Mouse (Mus musculus) bone marrow macrophage, adult 2 months (primary cell): Measurements from ENCODE around the gene Calhm5. TPM values are rescaled to one million over a fixed set of nuclear protein-coding genes. Genes with fewer than 3 reads are reported as not detected.

Source experiments
- H3K27ac ChIP-seq: 2 replicates; pipeline ENCODE4 v1.5.1; 2012; ENCODE audit warnings: low read depth, low read length; ENCODE audit not compliant: insufficient read depth
- H3K4me1 ChIP-seq: 2 replicates; pipeline ENCODE4 v1.6.1; 2012; ENCODE audit warnings: low read length; ENCODE audit not compliant: control insufficient read depth, insufficient read depth
- H3K4me3 ChIP-seq: 2 replicates; pipeline ENCODE4 v1.5.1; 2012; ENCODE audit warnings: mild to moderate bottlenecking, low read length, moderate library complexity; ENCODE audit not compliant: insufficient read depth
- CTCF ChIP-seq: IDR thresholded peaks from 2 replicates; pipeline ENCODE4 v1.5.1; 2012; ENCODE audit warnings: low read depth, mild to moderate bottlenecking, low read length, moderate library complexity
- POLR2A ChIP-seq: IDR thresholded peaks from 2 replicates; pipeline ENCODE4 v1.6.1; 2012; ENCODE audit warnings: mild to moderate bottlenecking, low read depth, low read length, borderline replicate concordance
- polyA plus RNA-seq: library from polyadenylated mRNA; stranded (reverse); fragments of >200 nt; gene quantifications from 2 replicates; pipeline ENCODE4 v1.2.4, GENCODE M21; 2012; ENCODE audit not compliant: missing spikeins, insufficient read depth, insufficient read length

The Calhm5 gene
- polyA plus RNA-seq, 1 experiment = not detected

DNA sequence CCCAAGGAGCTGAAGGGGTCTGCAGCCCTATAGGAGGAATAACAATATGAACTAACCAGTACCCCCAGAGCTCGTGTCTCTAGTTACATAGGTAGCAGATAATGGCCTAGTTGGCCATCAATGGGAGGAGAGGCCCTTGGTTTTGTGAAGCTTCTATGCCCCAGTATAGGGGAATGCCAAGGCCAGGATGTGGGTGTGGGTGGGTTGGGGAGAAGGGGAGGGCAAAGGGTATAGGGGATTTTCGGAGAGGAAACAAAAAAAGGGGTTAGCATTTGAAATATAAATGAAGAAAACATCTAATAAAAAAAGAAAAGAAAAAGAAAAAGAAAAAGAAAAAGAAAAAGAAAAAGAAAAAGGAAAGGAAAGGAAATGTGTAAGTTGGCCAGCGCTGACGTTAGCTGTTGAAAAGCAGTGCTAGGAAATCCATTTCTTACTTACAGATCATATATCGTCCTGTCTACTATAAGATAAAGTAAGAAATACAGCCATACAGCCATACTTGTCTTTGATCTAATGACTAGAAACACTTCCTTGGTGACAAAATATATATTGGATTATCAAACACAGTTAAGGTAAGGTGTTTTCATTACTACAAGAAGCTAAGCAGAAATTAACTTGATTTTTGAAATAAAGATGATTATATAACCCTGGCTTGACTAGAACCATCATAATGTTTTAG lies 21.7 kb downstream of the Calhm5 start:
- Histone ChIP-seq H3K27ac (no peak overlapping the region), H3K4me3 (no peak overlapping the region), H3K4me1 (0 out of 2 replicates have a peak, but pooled peaks cover 2% of the 10 kb centered on the region)
- no peak for TF ChIP-seq POLR2A
- no peak for TF ChIP-seq CTCF

DNA sequence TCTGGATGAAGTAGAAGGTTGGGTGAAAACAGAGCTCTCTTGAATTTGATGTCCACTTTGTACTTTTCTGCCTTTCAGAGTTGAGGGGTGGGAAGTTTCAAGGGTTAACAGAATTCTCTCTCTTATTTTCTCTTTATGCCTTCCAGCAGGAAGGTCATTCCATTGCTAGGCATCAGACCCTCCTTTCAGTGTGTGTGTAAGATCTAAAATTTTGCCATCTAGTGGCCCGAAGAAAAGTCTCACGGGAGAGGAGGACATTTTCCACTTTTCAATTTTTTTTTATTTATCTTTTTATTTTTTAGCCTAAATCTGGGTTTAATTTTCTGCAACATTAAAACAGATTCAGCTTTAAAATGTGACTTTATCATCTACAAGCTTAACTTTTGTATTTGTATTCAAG lies 24.7 kb downstream of the Calhm5 start:
- no peak overlapping the region for H3K4me3 ChIP-seq
- no peak overlapping the region for H3K27ac ChIP-seq
- TF ChIP-seq CTCF (no peak), POLR2A (no peak)
- 0 out of 2 replicates have a peak, but pooled peaks cover 2% of the 10 kb centered on the region for H3K4me1 ChIP-seq

DNA sequence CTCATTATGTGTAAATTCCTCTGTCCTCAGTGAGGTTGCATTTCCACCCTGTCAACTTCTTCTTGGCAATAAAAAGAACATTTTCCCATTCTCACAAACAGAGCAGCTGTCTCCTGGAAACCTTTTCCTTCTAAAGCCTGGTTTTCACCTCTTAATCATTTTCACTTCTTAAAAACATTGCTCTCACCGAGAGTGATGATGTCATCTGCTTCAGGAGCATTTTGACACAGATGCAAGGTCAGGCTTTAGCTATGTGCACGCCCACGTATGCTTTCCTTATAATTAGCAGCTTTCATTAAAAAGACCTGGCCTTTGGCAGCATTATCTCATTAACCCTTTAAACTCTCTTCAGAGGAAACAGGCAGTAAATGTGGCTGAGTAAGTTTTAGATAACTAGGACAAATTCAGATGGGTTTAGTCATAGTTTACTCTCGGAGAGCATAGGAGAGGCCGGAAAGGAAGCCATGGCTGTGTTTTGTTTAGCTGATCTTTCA lies 25.3 kb downstream of the Calhm5 start:
- no peak for TF ChIP-seq POLR2A
- TF ChIP-seq CTCF = no peak
- Histone ChIP-seq H3K27ac (no peak overlapping the region), H3K4me3 (no peak overlapping the region), H3K4me1 (0 out of 2 replicates have a peak, but pooled peaks cover 2% of the 10 kb centered on the region)

DNA sequence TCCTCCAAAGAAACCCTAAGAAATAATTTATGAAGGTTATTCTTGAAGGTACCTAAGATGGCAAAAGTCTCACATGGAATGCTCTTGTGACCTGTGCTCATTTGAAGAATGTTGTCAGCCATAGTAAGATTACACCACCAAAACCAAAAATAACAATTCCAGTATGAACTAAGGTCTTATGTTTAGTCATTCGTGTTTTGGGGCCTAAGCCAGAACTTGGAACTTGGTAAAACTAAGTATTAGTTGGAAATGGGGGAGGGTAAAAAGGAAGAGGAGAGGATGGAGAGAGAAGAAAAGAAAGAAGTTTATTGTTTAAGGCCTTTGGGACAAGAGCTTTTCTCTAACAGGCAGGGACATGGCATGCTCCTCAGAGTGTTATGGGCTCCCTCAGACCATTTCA lies 26.7 kb downstream of the Calhm5 start:
- H3K4me1 ChIP-seq = 0 out of 2 replicates have a peak, but pooled peaks cover 2% of the 10 kb centered on the region
- no peak overlapping the region for H3K4me3 ChIP-seq
- TF ChIP-seq CTCF (no peak), POLR2A (no peak)
- no peak overlapping the region for H3K27ac ChIP-seq

DNA sequence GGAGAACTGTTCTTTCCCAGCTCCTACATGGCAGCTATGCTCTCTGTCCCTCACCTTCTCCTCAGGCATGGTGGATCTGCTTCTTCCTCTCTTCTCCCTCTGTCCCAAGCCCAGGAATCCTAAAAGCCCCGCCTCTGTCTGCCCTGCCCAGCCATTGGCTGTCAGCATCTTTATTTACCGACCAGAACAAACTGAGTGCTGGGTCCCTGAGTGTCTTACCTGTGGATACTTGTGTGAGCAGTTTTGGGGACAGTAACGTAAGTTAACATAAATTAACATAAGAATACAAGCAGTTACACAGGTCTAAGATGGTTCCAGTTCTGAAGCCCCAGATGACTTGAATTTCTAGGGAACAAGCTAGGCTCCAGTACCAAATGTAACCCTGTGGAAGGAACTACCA lies 29.7 kb downstream of the Calhm5 start:
- TF ChIP-seq POLR2A = no peak
- TF ChIP-seq CTCF = no peak
- H3K27ac ChIP-seq = no peak overlapping the region
- no peak overlapping the region for H3K4me3 ChIP-seq
- H3K4me1 ChIP-seq = 0 out of 2 replicates have a peak, but pooled peaks cover 5% of the 10 kb centered on the region

DNA sequence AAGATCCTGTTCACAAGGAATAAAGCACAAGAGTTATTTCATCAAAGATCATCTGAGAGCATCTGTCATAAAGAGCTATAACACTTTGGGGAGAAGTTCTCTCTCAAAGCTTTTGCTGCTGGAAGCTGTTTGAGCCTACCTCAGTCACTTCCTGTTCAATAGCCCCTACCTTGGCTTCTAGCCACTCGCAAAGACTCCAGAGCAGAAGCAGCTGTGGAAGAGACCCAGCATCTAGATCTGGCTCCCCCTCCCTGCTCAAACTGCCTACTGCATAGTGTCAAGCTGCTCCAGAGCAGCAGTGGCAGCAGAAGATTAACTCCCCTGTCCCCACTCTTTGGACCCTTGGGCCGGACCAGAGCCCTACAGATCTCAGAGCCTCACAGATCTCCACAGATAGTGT lies 42.3 kb downstream of the Calhm5 start:
- Histone ChIP-seq H3K27ac (no peak overlapping the region), H3K4me3 (no peak overlapping the region), H3K4me1 (0 out of 2 replicates have a peak, but pooled peaks cover under 1% of the 10 kb centered on the region)
- no peak for TF ChIP-seq POLR2A
- no peak for TF ChIP-seq CTCF

DNA sequence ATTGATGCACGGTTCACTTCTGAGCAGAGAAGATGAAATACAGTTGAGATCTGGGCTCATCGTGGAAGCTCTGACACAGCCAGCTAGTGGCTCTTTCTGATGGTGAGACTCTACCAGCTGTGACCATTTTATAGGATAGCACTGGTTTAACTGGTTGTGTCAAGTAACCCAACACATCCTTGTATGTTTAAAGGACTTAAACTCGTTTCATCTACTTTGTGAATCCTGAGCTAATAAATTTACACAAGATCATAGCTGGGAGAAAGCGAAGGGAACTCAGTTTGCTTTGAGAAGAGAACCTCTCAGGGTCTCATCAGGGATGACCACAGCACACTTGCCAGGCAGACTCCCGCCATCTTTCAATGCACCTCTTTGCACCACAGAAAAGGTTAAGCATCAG lies 52.1 kb downstream of the Calhm5 start, which contains the start of gene Calhm4:
Gene Calhm4 (minus strand): TSS at position 101 of the 400 bp plus-strand sequence.
- H3K4me1 ChIP-seq = 0 out of 2 replicates have a peak, but pooled peaks cover 2% of the 10 kb centered on the region
- H3K27ac ChIP-seq = no peak within 1 kb of the TSS
- TF ChIP-seq POLR2A (no peak), CTCF (no peak)
- H3K4me3 ChIP-seq = no peak within 1 kb of the TSS

Other genes starting within 250 kb of the Calhm5 start
- gene Sult3a1, start 238.8 kb downstream of the Calhm5 start, polyA plus RNA-seq = not detected in 2 replicates
- not detected in 2 replicates for gene Rsph4a, start 191.4 kb downstream of the Calhm5 start, polyA plus RNA-seq
- gene Zup1, start 145.2 kb downstream of the Calhm5 start, polyA plus RNA-seq = 44.5 and 50.8 TPM in 2 replicates
- gene Rwdd1, start 76.9 kb downstream of the Calhm5 start, polyA plus RNA-seq = 50.9 and 55.8 TPM in 2 replicates
- not detected in 2 replicates for gene Trappc3l, start 58.9 kb downstream of the Calhm5 start, polyA plus RNA-seq
- not detected in 2 replicates for gene Calhm4, start 52.2 kb downstream of the Calhm5 start, polyA plus RNA-seq
- 20.6 and 24.7 TPM in 2 replicates for gene Calhm6, start 31.5 kb upstream of the Calhm5 start, polyA plus RNA-seq
- 91.2 and 104 TPM in 2 replicates for gene Dse, start 111.2 kb upstream of the Calhm5 start, polyA plus RNA-seq
- gene Tspyl1, start 185.7 kb upstream of the Calhm5 start, polyA plus RNA-seq = 74.2 and 74.4 TPM in 2 replicates
- gene Tspyl4, start 200.9 kb upstream of the Calhm5 start, polyA plus RNA-seq = 8.2 and 10.6 TPM in 2 replicates